Mouse (Mus musculus) liver, embryonic 12.5 days (tissue): ENCODE results near the gene Mc3r. TPM values are rescaled to one million over a fixed set of nuclear protein-coding genes. Genes with fewer than 3 reads are reported as not detected.
A peak's percentile ranks its signal among the peaks of the same experiment; 100 is the strongest.

Experiments used
- ATAC-seq: fragments of 200-750 bp; cut with Nextera tagmentation; 2 replicates; pipeline ENCODE4 v1.8.0; 2017; ENCODE audit warnings: moderate number of reproducible peaks, mild to moderate bottlenecking, moderate library complexity
- H3K27ac ChIP-seq: fragments of 300-500 bp; sonication (generic); 2 replicates; pipeline ENCODE4 v1.5.1; 2016; ENCODE audit warnings: mild to moderate bottlenecking
- H3K27me3 ChIP-seq: fragments of 300-500 bp; sonication (generic); replicated peaks from 2 replicates; pipeline ENCODE4 v1.6.1; 2016; ENCODE audit warnings: mild to moderate bottlenecking, moderate library complexity
- H3K36me3 ChIP-seq: fragments of 300-500 bp; sonication (generic); 2 replicates; pipeline ENCODE4 v1.6.1; 2016; ENCODE audit warnings: mild to moderate bottlenecking, moderate library complexity
- H3K4me1 ChIP-seq: fragments of 300-500 bp; sonication (generic); 2 replicates; pipeline ENCODE4 v1.6.1; 2016
- H3K4me2 ChIP-seq: fragments of 300-500 bp; sonication (generic); 2 replicates; pipeline ENCODE4 v1.6.1; 2016; ENCODE audit warnings: mild to moderate bottlenecking, moderate library complexity
- H3K4me3 ChIP-seq: fragments of 300-500 bp; sonication (generic); 2 replicates; pipeline ENCODE4 v1.5.1; 2016; ENCODE audit warnings: mild to moderate bottlenecking, moderate library complexity
- H3K9ac ChIP-seq: fragments of 300-500 bp; sonication (generic); 2 replicates; pipeline ENCODE4 v1.6.1; 2016; ENCODE audit warnings: mild to moderate bottlenecking, moderate library complexity
- H3K9me3 ChIP-seq: fragments of 300-500 bp; sonication (generic); replicated peaks from 2 replicates; pipeline ENCODE4 v1.6.1; 2016; ENCODE audit warnings: mild to moderate bottlenecking, moderate library complexity
- WGBS: fragments of 180-500 bp; shearing (Covaris S2); methylation state at CpG from one replicate; pipeline ENCODE4 v1.1.7; 2016; ENCODE audit not compliant: insufficient replicate concordance; 5-methylcytosine and 5-hydroxymethylcytosine counted together
- polyA plus RNA-seq: library from polyadenylated mRNA; unstranded; fragments of >200 nt; fragmentation: Nextera tagmentation; extraction: Ambion mirVana; gene quantifications from 2 replicates; pipeline ENCODE4 v1.2.1, GENCODE M21; 2016

The Mc3r gene
- polyA plus RNA-seq, 1 experiment from 2014 or later = 0.05 TPM

DNA sequence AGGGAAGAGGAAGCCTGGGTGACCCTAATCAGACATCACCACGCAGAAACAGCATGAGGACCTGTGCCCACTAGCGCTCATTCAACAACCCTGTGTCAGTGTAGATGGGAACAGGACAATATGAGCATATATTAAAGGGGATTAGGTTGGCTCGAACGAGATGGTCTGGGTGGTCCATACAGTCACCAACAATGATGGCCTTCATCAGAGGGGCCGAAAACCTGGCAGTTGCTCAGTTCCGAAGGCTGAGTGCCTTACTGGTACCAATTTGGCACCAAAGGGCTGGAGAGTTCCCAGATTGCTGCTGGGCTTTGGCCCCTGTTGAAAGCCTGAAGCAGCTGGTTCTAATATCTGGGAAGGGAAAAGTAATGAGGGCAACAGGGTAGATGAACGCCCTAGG, 25.4 kb upstream of the Mc3r start:
- no peaks in the 10 kb centered on the region for H3K36me3 ChIP-seq
- H3K4me2 ChIP-seq = no peak overlapping the region
- H3K4me3 ChIP-seq = no peak overlapping the region
- H3K27ac ChIP-seq = no peak overlapping the region
- H3K27me3 ChIP-seq = peaks cover 12% of the 10 kb centered on the region
- 60% methylated on average over 7 of the region's 7 CpGs for WGBS
- 0 out of 2 replicates have a peak, but pooled peaks cover 2% of the 10 kb centered on the region for H3K9me3 ChIP-seq
- ATAC-seq = no peak
- H3K4me1 ChIP-seq = no peaks in the 10 kb centered on the region
- no peak overlapping the region for H3K9ac ChIP-seq

DNA sequence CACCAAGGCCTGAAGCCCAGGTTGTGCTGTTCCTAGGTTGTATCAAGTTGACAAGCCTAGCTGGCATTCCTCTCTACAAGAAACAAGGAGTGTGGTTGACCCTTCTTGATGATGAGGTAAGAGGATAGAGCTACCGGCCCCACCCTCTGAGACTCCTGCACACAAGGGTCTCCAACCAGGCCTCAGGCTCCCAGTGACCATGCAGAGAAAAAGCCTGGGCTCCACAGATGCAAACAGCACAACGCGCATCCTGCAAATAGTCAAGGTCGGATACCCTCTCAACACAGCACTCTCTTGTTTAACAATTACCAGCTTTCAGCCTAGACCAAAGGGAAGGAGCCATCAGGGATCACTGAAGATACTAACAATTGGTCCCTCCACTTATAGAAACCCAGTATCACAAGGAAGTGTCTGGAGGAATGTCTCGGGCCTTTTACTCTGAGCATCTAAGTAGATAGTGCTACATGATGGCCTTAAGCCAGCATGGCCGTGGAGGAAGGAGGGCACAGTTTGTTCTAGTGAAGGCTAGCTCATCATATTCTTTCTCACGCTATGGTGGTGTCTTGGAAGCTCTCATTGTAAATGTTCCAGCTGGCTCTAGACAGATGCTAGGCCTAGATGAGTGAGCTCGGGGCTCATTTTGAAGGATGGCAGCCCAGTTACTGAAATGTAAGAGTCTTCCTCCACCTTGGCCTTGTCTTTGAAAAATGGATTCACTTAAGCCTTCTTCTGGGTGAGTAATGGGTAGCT, 24.7 kb upstream of the Mc3r start:
- Histone ChIP-seq H3K4me1 (no peaks in the 10 kb centered on the region), H3K27me3 (peaks cover 12% of the 10 kb centered on the region), H3K36me3 (no peaks in the 10 kb centered on the region), H3K4me3 (no peak overlapping the region), H3K9me3 (0 out of 2 replicates have a peak, but pooled peaks cover 2% of the 10 kb centered on the region), H3K27ac (no peak overlapping the region), H3K9ac (no peak overlapping the region), H3K4me2 (no peak overlapping the region)
- 66% methylated on average over 8 of the region's 8 CpGs for WGBS
- ATAC-seq = no peak

DNA sequence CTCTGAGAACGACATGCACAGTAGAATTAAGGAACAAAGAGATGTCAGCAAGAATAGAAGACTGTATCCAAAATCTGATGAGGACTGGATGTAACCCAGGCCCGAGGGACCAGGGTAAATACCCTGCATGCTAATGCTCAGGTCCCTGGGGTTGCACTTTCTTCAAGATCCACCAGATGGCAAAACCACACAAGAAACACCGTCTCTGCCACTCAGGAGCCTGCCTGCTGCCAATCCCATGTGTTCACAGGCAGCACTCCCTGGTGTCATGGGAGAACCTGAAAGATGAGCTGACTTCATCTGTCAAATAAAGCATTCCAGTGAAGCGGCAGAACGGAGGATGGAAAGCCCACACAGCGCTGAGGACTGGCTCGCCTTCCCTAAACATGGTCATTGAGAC, 21.3 kb upstream of the Mc3r start:
- Histone ChIP-seq H3K9ac (no peak overlapping the region), H3K27me3 (peaks cover 12% of the 10 kb centered on the region), H3K4me2 (no peak overlapping the region), H3K36me3 (no peaks in the 10 kb centered on the region), H3K4me3 (no peak overlapping the region), H3K4me1 (no peaks in the 10 kb centered on the region), H3K27ac (no peak overlapping the region), H3K9me3 (0 out of 2 replicates have a peak, but pooled peaks cover 2% of the 10 kb centered on the region)
- no peak for ATAC-seq
- 51% methylated on average over 7 of the region's 7 CpGs for WGBS

DNA sequence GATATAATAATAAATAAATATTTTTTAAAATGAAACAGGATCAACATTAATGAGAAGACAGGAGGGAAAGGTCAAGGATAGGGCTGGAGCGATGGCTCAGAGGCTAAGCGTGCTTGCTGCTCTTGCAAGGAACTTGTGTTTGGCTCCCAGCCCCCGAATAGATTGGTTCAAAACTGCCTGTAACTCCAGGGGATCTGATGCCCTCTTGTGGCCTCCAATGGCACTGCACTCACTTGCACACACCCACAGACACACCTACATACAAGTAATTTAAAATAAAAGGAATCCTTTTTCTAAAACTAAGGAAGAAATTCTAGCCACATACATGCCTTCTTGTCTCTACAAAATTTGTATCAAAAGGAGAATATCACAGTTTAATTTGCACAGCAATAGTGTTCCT, 20.5 kb upstream of the Mc3r start:
- Histone ChIP-seq H3K27ac (no peak overlapping the region), H3K9ac (no peak overlapping the region), H3K27me3 (peaks cover 4% of the 10 kb centered on the region), H3K9me3 (0 out of 2 replicates have a peak, but pooled peaks cover 2% of the 10 kb centered on the region), H3K4me1 (no peaks in the 10 kb centered on the region), H3K4me3 (no peak overlapping the region), H3K4me2 (no peak overlapping the region), H3K36me3 (no peaks in the 10 kb centered on the region)
- no peak for ATAC-seq
- WGBS = 80% methylated on average over 3 of the region's 3 CpGs

DNA sequence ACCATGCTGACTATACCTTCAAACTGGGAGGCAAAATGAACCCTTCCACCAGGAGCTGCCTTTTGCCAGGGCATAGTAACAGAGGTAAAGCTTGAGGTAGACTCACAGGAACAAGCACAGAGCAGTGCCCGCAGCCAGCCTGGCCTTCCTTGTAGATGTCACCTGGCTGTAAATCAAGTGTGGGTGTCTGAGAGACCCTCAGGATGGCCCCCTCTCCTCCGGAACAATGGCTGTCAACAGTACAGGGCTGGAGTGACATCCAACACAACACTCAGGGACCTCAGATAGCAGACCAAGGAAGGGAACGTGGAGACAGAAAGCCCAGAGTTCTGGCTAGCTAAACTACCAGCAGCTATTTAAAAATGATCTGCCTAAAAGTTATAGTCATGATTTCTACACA, 19.1 kb upstream of the Mc3r start:
- no peak for ATAC-seq
- no peaks in the 10 kb centered on the region for H3K27me3 ChIP-seq
- WGBS = 53% methylated on average over 3 of the region's 3 CpGs
- no peak overlapping the region for H3K9ac ChIP-seq
- H3K27ac ChIP-seq = no peak overlapping the region
- H3K9me3 ChIP-seq = 0 out of 2 replicates have a peak, but pooled peaks cover 2% of the 10 kb centered on the region
- H3K36me3 ChIP-seq = no peaks in the 10 kb centered on the region
- no peak overlapping the region for H3K4me2 ChIP-seq
- H3K4me1 ChIP-seq = no peaks in the 10 kb centered on the region
- H3K4me3 ChIP-seq = no peak overlapping the region

DNA sequence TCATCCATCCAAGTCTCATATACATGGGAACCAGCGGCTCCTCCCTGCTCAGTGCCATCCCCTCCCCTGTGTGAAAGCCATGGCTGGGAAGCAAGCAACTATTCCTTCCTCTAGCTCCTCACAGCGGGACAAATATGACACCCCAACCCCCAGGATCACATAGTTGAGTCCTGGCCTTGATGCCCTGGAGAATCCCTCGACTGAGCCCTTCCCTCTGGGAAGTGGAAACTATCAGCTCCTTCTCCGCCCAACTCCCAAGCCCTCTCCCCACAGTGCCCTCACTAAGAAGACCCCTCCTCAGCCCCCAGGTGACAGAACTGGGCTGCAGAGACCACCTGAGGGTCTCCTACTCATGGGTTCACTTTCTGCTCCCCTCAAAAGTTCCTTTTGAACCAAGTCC, 18.2 kb upstream of the Mc3r start:
- no peak overlapping the region for H3K27ac ChIP-seq

DNA sequence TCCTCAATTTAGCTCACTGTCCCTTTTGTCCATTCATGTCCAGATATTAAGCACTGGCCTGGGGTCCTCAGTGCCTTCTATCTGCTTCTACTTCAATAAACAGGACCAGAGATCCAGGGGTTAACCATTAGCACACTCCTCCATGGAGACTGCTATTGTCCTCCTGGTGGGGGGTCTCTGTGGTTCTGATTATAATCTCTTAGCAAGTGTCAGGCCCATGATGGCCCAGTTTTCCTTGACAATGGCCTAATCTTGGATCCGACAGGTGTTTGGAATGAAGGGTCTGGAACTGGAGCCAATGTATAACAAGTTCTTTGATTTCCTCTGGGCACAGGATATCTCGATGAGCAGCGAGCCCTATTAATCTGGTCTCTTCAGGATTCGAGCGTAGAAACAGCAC, 10.1 kb upstream of the Mc3r start:
- Histone ChIP-seq H3K9me3 (no peaks in the 10 kb centered on the region), H3K9ac (no peak overlapping the region), H3K27me3 (no peaks in the 10 kb centered on the region), H3K36me3 (no peaks in the 10 kb centered on the region), H3K4me3 (no peak overlapping the region), H3K4me2 (no peak overlapping the region), H3K27ac (no peak overlapping the region), H3K4me1 (no peaks in the 10 kb centered on the region)
- 64% methylated on average over 5 of the region's 5 CpGs for WGBS
- ATAC-seq = no peak

More for the DNA sequence above, 18.2 kb upstream of the Mc3r start:
- no peak overlapping the region for H3K4me3 ChIP-seq
- H3K4me2 ChIP-seq = no peak overlapping the region
- no peak overlapping the region for H3K9ac ChIP-seq
- WGBS = 42% methylated on average over 4 of the region's 4 CpGs
- no peaks in the 10 kb centered on the region for H3K27me3 ChIP-seq
- 0 out of 2 replicates have a peak, but pooled peaks cover 2% of the 10 kb centered on the region for H3K9me3 ChIP-seq
- no peaks in the 10 kb centered on the region for H3K4me1 ChIP-seq
- no peak for ATAC-seq
- no peaks in the 10 kb centered on the region for H3K36me3 ChIP-seq

DNA sequence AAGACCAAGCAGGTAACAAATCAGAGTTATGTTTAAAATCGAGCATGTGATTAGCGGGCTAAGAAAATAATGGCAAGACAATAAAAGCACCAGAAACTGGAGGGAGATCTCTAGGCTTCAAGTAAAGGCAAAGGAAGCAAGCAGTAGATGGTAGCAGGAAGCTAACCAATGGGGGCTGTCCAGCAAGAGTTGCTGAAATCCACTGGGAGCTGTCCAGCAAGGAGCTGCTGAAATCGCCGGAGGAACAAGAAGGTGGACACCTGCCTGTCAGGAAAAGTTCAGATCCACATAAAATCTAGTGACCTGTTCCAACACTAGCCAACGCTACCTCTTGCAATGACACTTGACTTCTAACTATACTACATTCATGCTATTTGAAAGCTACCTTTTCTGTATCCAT, 7.3 kb upstream of the Mc3r start:
- H3K4me3 ChIP-seq = no peak overlapping the region
- peaks cover 16% of the 10 kb centered on the region for H3K27me3 ChIP-seq
- H3K4me1 ChIP-seq = no peaks in the 10 kb centered on the region
- ATAC-seq = no peak
- H3K27ac ChIP-seq = no peak overlapping the region
- 17% methylated on average over 5 of the region's 5 CpGs for WGBS
- no peak overlapping the region for H3K9ac ChIP-seq
- no peak overlapping the region for H3K4me2 ChIP-seq
- H3K9me3 ChIP-seq = no peaks in the 10 kb centered on the region
- no peaks in the 10 kb centered on the region for H3K36me3 ChIP-seq

DNA sequence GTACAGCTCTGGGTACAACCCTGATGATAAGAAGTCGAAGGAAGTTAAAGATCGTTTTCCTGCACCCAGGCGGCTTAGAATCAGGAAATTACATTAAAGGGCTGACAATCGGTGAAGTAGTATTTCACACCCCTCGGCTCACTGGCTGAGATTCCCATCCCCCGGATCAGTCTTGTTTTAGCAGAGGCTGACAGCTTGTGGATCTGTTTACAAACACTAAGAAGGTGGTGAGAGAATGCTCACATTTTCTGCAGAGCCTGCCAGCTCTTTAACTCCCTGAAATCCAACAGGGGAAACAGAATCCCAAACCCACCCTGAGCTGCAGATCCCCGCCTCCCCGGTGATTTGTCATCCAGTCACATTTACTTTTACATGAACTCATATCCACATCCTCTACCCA, 2.8 kb upstream of the Mc3r start:
- WGBS = 20% methylated on average over 8 of the region's 8 CpGs
- ATAC-seq = no peak
- Histone ChIP-seq H3K9ac (no peak overlapping the region), H3K4me1 (peaks cover 5% of the 10 kb centered on the region; the same call in 1 of the 2 replicates), H3K9me3 (no peaks in the 10 kb centered on the region), H3K27ac (no peak overlapping the region), H3K4me2 (no peak overlapping the region), H3K4me3 (no peak overlapping the region), H3K36me3 (no peaks in the 10 kb centered on the region), H3K27me3 (peaks cover 61% of the 10 kb centered on the region)

DNA sequence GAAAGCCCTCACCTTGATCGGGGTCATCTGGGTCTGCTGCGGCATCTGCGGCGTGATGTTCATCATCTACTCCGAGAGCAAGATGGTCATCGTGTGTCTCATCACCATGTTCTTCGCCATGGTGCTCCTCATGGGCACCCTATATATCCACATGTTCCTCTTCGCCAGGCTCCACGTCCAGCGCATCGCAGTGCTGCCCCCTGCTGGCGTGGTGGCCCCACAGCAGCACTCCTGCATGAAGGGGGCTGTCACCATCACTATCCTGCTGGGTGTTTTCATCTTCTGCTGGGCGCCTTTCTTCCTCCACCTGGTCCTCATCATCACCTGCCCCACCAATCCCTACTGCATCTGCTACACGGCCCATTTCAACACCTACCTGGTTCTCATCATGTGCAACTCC, 1.0 kb downstream of the Mc3r start:
- no peak for ATAC-seq
- H3K9me3 ChIP-seq = no peaks in the 10 kb centered on the region
- 68% methylated on average over 14 of the region's 14 CpGs for WGBS
- H3K4me1 ChIP-seq = peaks cover 11% of the 10 kb centered on the region
- no peak overlapping the region for H3K4me3 ChIP-seq
- no peak overlapping the region for H3K9ac ChIP-seq
- peaks cover 87% of the 10 kb centered on the region for H3K27me3 ChIP-seq
- H3K36me3 ChIP-seq = no peaks in the 10 kb centered on the region
- H3K27ac ChIP-seq = no peak overlapping the region
- no peak overlapping the region for H3K4me2 ChIP-seq

DNA sequence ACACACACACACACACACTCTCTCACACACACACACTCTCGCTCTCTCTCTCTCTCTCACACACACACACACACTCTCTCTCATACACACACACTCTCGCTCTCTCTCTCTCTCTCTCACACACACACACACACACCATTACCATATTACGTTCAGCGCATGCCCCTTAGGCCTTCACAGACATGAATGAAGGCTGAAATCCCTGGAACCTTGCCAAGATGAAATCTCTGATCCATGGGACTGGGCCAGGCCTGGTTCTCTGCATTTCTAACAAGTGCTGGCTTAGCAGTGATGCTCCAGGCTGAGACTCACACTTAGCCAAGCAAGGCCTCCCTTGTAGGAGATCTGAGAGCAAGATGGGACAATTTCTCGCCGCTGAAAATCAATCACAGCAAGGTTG, 8.1 kb downstream of the Mc3r start:
- Histone ChIP-seq H3K27me3 (peaks cover 19% of the 10 kb centered on the region), H3K4me2 (peak overlapping the region; percentile 51), H3K4me1 (peaks cover 76% of the 10 kb centered on the region), H3K9ac (peak overlapping the region; percentile 65), H3K4me3 (peak overlapping the region; percentile 29), H3K9me3 (no peaks in the 10 kb centered on the region), H3K36me3 (no peaks in the 10 kb centered on the region), H3K27ac (peak overlapping the region; percentile 97)
- no peak for ATAC-seq
- 88% methylated on average over 6 of the region's 6 CpGs for WGBS

DNA sequence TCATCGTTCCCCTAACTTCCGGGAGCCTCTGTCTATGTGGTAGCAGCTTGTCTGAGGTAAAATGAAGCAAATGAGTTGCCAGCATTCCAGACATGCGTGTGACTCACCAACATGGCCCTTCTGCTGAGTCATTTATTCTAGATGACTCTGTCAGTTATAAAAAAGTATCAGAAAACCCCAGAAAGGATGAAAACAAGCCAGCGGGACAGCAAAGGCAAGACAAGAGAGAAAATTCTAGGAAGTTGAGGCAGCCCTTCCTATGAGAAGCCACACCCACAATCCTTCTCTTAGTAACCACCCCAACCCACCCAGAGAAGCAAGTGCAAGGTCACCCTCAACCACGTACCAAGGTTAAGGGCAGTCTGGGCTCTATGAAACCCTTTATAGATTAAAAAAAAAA, 8.7 kb downstream of the Mc3r start:
- Histone ChIP-seq H3K4me1 (peaks cover 82% of the 10 kb centered on the region), H3K9me3 (no peaks in the 10 kb centered on the region), H3K27me3 (peaks cover 14% of the 10 kb centered on the region), H3K4me3 (peak overlapping the region; percentile 29), H3K27ac (peak overlapping the region; percentile 97), H3K4me2 (peak overlapping the region; percentile 51), H3K36me3 (no peaks in the 10 kb centered on the region), H3K9ac (peak overlapping the region; percentile 65; the same call in 1 of the 2 replicates)
- WGBS = 56% methylated on average over 5 of the region's 5 CpGs
- peak; percentile 60 for ATAC-seq
